Mouse (Mus musculus): Measurements from ENCODE around the gene Adk. TPM values are rescaled to one million over a fixed set of nuclear protein-coding genes. Genes with fewer than 3 reads are reported as not detected.

Adk gene
- total and polyA plus RNA-seq, 2 experiments from 2014 or later, result 126 to 246 TPM

DNA sequence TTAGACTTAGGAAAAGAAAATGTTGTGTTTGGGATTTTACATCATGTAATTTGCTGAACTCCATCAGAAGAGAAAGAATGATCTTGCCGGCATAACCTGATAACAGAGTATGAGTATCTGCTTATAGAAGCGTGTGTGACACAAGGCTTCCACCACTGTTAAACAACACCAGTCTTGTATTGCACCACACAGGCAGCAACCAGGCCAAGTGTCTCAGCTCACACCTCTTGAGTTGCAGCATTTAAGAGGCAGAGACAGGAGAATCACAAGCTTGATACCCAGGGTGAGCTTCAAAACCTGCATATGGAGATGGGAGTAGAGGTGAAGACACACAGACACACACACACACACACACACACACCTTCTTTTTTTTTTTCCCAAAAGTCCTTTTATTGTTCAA is 184.7 kb downstream of the Adk start:
- Histone ChIP-seq H3K27me3 (ENCODE audit: control insufficient read depth, insufficient read depth, low read length) (no peaks in the 10 kb centered on the region), H3K4me1 (ENCODE audit: control insufficient read depth, insufficient read depth) (no peaks in the 10 kb centered on the region; the same call in 1 of the 2 replicates), H3K4me2 (ENCODE audit: low read depth, low read length) (no peak overlapping the region), H3K9ac (replicated peaks; ENCODE audit: low read depth, low read length) (no peak overlapping the region), H3K4me3 (ENCODE audit: low read depth, low read length) (no peak overlapping the region), H3K9me3 (replicated peaks; ENCODE audit: control insufficient read depth, low read length) (no peaks in the 10 kb centered on the region), H3K27ac (ENCODE audit: low read depth) (no peak overlapping the region), H3K36me3 (replicated peaks; ENCODE audit: control insufficient read depth, insufficient read depth, low read length) (peaks cover 5% of the 10 kb centered on the region; the same call in 1 of the 2 replicates)
- 84% methylated on average over 2 of the region's 2 CpGs for WGBS
- no peak for TF ChIP-seq EP300 (IDR thresholded peaks at IDR 0.05; ENCODE audit: low read depth)
- no peak for TF ChIP-seq CTCF (IDR thresholded peaks at IDR 0.05; ENCODE audit: low read depth)
- DNase-seq (ENCODE audit: low spot score) (no peak), ATAC-seq (ENCODE audit: insufficient read depth, low read depth) (no peak)

DNA sequence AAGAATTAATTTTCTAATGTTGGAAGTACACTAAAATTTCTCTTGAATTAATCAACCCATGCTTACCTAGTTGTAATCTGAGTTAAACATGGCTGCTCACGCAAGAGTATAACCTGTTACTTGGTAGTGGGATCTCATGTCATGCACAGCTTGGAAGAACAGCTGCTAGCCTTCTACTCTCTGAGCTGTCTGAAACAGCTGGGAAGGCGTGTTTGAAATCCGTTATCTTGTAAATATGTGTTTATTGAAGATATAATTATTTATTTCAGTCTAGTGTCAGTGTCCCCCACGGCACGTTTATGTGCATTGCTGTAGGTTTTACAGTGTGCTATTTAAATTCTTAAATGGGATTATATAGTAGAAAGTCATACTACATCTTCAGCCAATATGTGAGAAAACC is 188.7 kb downstream of the Adk start:
- H3K9me3 ChIP-seq (replicated peaks; ENCODE audit: control insufficient read depth, low read length), result no peaks in the 10 kb centered on the region
- DNase-seq (ENCODE audit: low spot score) (no peak), ATAC-seq (ENCODE audit: insufficient read depth, low read depth) (no peak)
- no peak overlapping the region for H3K9ac ChIP-seq (replicated peaks; ENCODE audit: low read depth, low read length)
- no peak overlapping the region for H3K4me3 ChIP-seq (ENCODE audit: low read depth, low read length)
- WGBS, result 81% methylated on average over 5 of the region's 5 CpGs
- H3K27me3 ChIP-seq (ENCODE audit: control insufficient read depth, insufficient read depth, low read length), result no peaks in the 10 kb centered on the region
- no peak overlapping the region for H3K27ac ChIP-seq (ENCODE audit: low read depth)
- no peak overlapping the region for H3K4me2 ChIP-seq (ENCODE audit: low read depth, low read length)
- H3K36me3 ChIP-seq (replicated peaks; ENCODE audit: control insufficient read depth, insufficient read depth, low read length), result peaks cover 5% of the 10 kb centered on the region; the same call in 1 of the 2 replicates
- TF ChIP-seq CTCF (IDR thresholded peaks at IDR 0.05; ENCODE audit: low read depth) (no peak), EP300 (IDR thresholded peaks at IDR 0.05; ENCODE audit: low read depth) (no peak)
- no peaks in the 10 kb centered on the region for H3K4me1 ChIP-seq (ENCODE audit: control insufficient read depth, insufficient read depth)

DNA sequence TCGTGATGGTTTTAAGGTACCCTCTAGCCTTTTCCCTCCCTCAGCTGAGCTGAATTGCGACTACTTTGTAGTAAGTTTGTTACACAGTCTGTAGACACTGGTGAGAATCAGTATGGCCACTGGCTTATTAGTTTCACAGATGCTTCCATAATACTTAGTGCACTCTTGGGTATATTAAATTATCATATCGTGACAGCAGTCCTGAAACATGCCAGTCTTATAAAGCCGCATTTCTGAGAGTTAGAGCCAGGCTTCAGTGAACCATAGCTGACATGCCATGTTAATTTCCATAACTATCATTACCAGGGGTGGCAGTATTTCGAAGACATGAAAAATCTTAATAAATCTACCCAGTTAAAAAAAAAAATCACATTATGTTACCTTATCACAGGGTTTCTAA is 199.0 kb downstream of the Adk start:
- H3K27ac ChIP-seq (ENCODE audit: low read depth), result no peak overlapping the region
- peaks cover 9% of the 10 kb centered on the region for H3K4me1 ChIP-seq (ENCODE audit: control insufficient read depth, insufficient read depth)
- H3K27me3 ChIP-seq (ENCODE audit: control insufficient read depth, insufficient read depth, low read length), result no peaks in the 10 kb centered on the region
- ATAC-seq (ENCODE audit: insufficient read depth, low read depth) (no peak), DNase-seq (ENCODE audit: low spot score) (no peak)
- H3K4me3 ChIP-seq (ENCODE audit: low read depth, low read length), result no peak overlapping the region
- no peaks in the 10 kb centered on the region for H3K36me3 ChIP-seq (replicated peaks; ENCODE audit: control insufficient read depth, insufficient read depth, low read length)
- no peak overlapping the region for H3K4me2 ChIP-seq (ENCODE audit: low read depth, low read length)
- H3K9me3 ChIP-seq (replicated peaks; ENCODE audit: control insufficient read depth, low read length), result no peaks in the 10 kb centered on the region
- 88% methylated on average over 5 of the region's 5 CpGs for WGBS
- no peak overlapping the region for H3K9ac ChIP-seq (replicated peaks; ENCODE audit: low read depth, low read length)
- TF ChIP-seq EP300 (IDR thresholded peaks at IDR 0.05; ENCODE audit: low read depth), result no peak

DNA sequence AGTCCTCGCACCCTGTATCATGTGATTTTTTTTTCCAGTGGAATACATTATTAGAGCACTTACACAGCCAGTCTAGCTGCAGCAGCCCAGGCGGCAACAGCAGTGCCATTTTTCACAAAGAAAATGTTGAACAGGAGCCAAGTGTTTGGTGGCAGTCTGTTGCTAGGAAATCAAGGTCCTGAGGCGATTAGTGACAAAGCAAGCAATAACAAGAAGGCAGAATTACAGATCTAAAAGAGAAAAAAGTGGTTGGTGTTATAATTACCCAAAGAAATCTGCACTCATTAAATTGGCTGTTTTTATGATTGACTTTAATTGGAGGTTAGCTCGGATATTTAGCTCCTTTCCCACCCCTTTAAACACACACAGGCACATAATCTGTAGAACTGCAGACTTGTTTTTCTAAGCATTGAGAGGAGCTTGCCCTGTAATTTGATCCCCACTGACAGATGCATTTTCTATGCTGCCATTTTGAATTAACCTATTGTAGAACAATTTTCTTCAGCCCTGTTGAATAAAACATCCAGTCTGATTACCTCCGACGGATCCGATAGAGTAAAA is 200.0 kb downstream of the Adk start:
- DNase-seq (ENCODE audit: low spot score) (peak; percentile 54), ATAC-seq (ENCODE audit: insufficient read depth, low read depth) (peak; percentile 62; the same call in 1 of the 2 replicates)
- no peak overlapping the region for H3K4me3 ChIP-seq (ENCODE audit: low read depth, low read length)
- no peaks in the 10 kb centered on the region for H3K36me3 ChIP-seq (replicated peaks; ENCODE audit: control insufficient read depth, insufficient read depth, low read length)
- peak overlapping the region; percentile 8; the same call in 1 of the 2 replicates for H3K4me2 ChIP-seq (ENCODE audit: low read depth, low read length)
- no peak overlapping the region for H3K9ac ChIP-seq (replicated peaks; ENCODE audit: low read depth, low read length)
- TF ChIP-seq CTCF (IDR thresholded peaks at IDR 0.05; ENCODE audit: low read depth), result no peak
- no peak for TF ChIP-seq EP300 (IDR thresholded peaks at IDR 0.05; ENCODE audit: low read depth)
- H3K9me3 ChIP-seq (replicated peaks; ENCODE audit: control insufficient read depth, low read length), result no peaks in the 10 kb centered on the region
- no peaks in the 10 kb centered on the region for H3K27me3 ChIP-seq (ENCODE audit: control insufficient read depth, insufficient read depth, low read length)
- H3K27ac ChIP-seq (ENCODE audit: low read depth), result peak overlapping the region; percentile 44; the same call in 1 of the 2 replicates
- H3K4me1 ChIP-seq (ENCODE audit: control insufficient read depth, insufficient read depth), result peaks cover 9% of the 10 kb centered on the region
- WGBS, result 38% methylated on average over 7 of the region's 7 CpGs

DNA sequence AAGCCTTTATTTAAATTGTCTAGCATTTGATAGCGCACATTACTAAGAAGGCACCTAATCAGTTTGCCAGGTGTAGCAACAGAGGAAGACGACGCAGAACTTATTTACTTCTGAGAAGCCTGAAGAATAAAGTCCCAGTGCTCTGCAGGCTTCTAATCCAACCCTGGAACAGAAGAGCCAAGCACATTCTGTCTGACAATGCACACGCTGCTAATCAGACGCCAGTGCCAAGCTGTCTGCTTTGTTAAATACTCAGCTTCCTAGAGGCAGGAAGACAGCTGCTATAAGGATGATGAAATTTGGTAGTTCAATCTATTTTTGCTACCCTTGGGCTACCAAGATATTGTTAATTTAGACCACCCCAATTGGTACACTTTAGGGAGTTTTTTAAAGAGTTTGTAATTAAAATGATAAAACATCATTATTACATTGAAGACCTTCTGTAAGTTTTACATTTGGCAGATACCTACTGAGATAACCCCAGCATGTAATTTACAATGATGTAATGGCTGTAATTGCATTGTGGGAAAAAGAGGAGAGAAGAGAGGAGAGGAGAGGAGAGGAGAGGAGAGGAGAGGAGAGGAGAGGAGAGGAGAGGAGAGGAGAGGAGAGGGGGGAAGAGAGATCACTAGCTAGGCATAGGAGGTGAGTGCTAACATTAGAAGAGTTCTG is 201.1 kb downstream of the Adk start:
- peaks cover 9% of the 10 kb centered on the region for H3K4me1 ChIP-seq (ENCODE audit: control insufficient read depth, insufficient read depth)
- no peaks in the 10 kb centered on the region for H3K27me3 ChIP-seq (ENCODE audit: control insufficient read depth, insufficient read depth, low read length)
- no peak for TF ChIP-seq CTCF (IDR thresholded peaks at IDR 0.05; ENCODE audit: low read depth)
- TF ChIP-seq EP300 (IDR thresholded peaks at IDR 0.05; ENCODE audit: low read depth), result no peak
- no peak overlapping the region for H3K4me3 ChIP-seq (ENCODE audit: low read depth, low read length)
- H3K9ac ChIP-seq (replicated peaks; ENCODE audit: low read depth, low read length), result no peak overlapping the region
- no peaks in the 10 kb centered on the region for H3K36me3 ChIP-seq (replicated peaks; ENCODE audit: control insufficient read depth, insufficient read depth, low read length)
- DNase-seq (ENCODE audit: low spot score), result no peak
- no peak for ATAC-seq (ENCODE audit: insufficient read depth, low read depth)
- no peak overlapping the region for H3K27ac ChIP-seq (ENCODE audit: low read depth)
- no peaks in the 10 kb centered on the region for H3K9me3 ChIP-seq (replicated peaks; ENCODE audit: control insufficient read depth, low read length)
- no peak overlapping the region for H3K4me2 ChIP-seq (ENCODE audit: low read depth, low read length)
- WGBS, result 44% methylated on average over 5 of the region's 5 CpGs

DNA sequence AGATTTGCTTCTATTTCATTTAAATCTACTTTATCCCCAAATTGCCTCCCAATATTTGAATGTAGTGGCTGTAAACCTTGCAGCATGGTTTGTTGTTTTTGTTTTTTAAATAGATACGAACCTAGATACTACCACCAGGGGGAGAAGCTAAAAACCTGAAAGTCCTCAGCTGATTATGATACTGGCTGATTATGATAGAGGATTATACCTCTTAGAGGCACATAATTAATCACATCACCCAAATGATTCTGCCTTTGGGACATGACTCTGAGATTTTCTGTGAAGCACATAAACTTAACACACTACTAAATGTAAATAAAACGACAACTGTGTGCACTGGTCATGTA is 201.6 kb downstream of the Adk start:
- DNase-seq (ENCODE audit: low spot score), result no peak

More for the DNA sequence above, 201.6 kb downstream of the Adk start:
- H3K27ac ChIP-seq (ENCODE audit: low read depth), result no peak overlapping the region
- no peak overlapping the region for H3K4me3 ChIP-seq (ENCODE audit: low read depth, low read length)
- H3K4me2 ChIP-seq (ENCODE audit: low read depth, low read length), result no peak overlapping the region
- 67% methylated on average over 2 of the region's 2 CpGs for WGBS
- no peaks in the 10 kb centered on the region for H3K9me3 ChIP-seq (replicated peaks; ENCODE audit: control insufficient read depth, low read length)
- TF ChIP-seq CTCF (IDR thresholded peaks at IDR 0.05; ENCODE audit: low read depth) (no peak), EP300 (IDR thresholded peaks at IDR 0.05; ENCODE audit: low read depth) (no peak)
- ATAC-seq (ENCODE audit: insufficient read depth, low read depth), result no peak
- no peak overlapping the region for H3K9ac ChIP-seq (replicated peaks; ENCODE audit: low read depth, low read length)
- H3K36me3 ChIP-seq (replicated peaks; ENCODE audit: control insufficient read depth, insufficient read depth, low read length), result no peaks in the 10 kb centered on the region
- peaks cover 9% of the 10 kb centered on the region for H3K4me1 ChIP-seq (ENCODE audit: control insufficient read depth, insufficient read depth)
- no peaks in the 10 kb centered on the region for H3K27me3 ChIP-seq (ENCODE audit: control insufficient read depth, insufficient read depth, low read length)

Measured in heart, postnatal 0 days (tissue).